Mouse (Mus musculus): ENCODE results near the gene Gpr107. TPM values are rescaled to one million over a fixed set of nuclear protein-coding genes. Genes with fewer than 3 reads are reported as not detected.

Gpr107 gene
- total and polyA plus RNA-seq, 3 experiments, result 16.4 to 18.3 TPM; not detected in 1

GRCm38 (mm10) chr2:31221582-31221981 lies 69.5 kb downstream of the Gpr107 start:
- Histone ChIP-seq H3K27me3 (ENCODE audit: control insufficient read depth in 1 of 2, insufficient read depth in 2 of 2, low read length in 2 of 2) (no peaks in the 10 kb centered on the region), H3K36me3 (ENCODE audit: control insufficient read depth in 1 of 2, insufficient read depth in 2 of 2, low read length in 2 of 2) (no peaks in the 10 kb centered on the region), H3K27ac (ENCODE audit: control insufficient read depth, low read depth, low read length) (no peak overlapping the region), H3K4me3 (ENCODE audit: control insufficient read depth in 1 of 2, insufficient read depth in 1 of 2, low read depth in 2 of 2, low read length in 2 of 2) (no peak overlapping the region), H3K4me1 (ENCODE audit: control insufficient read depth in 1 of 2, insufficient read depth in 2 of 2, low read length in 2 of 2) (no peaks in the 10 kb centered on the region), H3K9ac (ENCODE audit: control insufficient read depth, low read depth, low read length, poor library complexity, severe bottlenecking) (no peak overlapping the region), H3K79me2 (ENCODE audit: control insufficient read depth, insufficient read depth, low read length, poor library complexity) (no peaks in the 10 kb centered on the region), H3K9me3 (replicated peaks; ENCODE audit: insufficient read depth, low read length) (no peaks in the 10 kb centered on the region)
- no peak for TF ChIP-seq POLR2AphosphoS2 (IDR thresholded peaks at IDR 0.05; ENCODE audit: low read length)
- TF ChIP-seq MAZ (IDR thresholded peaks at IDR 0.05; ENCODE audit: low read depth, low read length), result no peak
- TF ChIP-seq POLR2A (IDR thresholded peaks at IDR 0.05; ENCODE audit: control insufficient read depth in 1 of 2, insufficient read depth in 1 of 2, low read depth in 1 of 2, low read length in 2 of 2, poor library complexity in 1 of 2), result no peak
- no peak for TF ChIP-seq UBTF (IDR thresholded peaks at IDR 0.05; ENCODE audit: borderline replicate concordance, insufficient read depth, low read depth, low read length)
- no peak for TF ChIP-seq MAFK (IDR thresholded peaks at IDR 0.05; ENCODE audit: borderline replicate concordance, low read depth, low read length)
- no peak for TF ChIP-seq ZKSCAN1 (IDR thresholded peaks at IDR 0.05; ENCODE audit: low read depth, low read length)
- TF ChIP-seq SMC3 (IDR thresholded peaks at IDR 0.05; ENCODE audit: low read depth, low read length), result no peak
- no peak for TF ChIP-seq NRF1 (IDR thresholded peaks at IDR 0.05; ENCODE audit: insufficient read depth, low read depth, low read length, poor library complexity, severe bottlenecking)
- no peak for TF ChIP-seq TAL1 (IDR thresholded peaks at IDR 0.05; ENCODE audit: low read length)
- TF ChIP-seq GABPA (IDR thresholded peaks at IDR 0.05; ENCODE audit: low read depth, low read length), result no peak
- no peak for TF ChIP-seq E2F4 (IDR thresholded peaks at IDR 0.05; ENCODE audit: borderline replicate concordance, low read depth, low read length)
- TF ChIP-seq ZC3H11A (IDR thresholded peaks at IDR 0.05; ENCODE audit: low read depth, low read length), result no peak
- no peak for TF ChIP-seq USF1 (IDR thresholded peaks at IDR 0.05; ENCODE audit: low read depth, low read length)
- no peak for TF ChIP-seq RCOR1 (IDR thresholded peaks at IDR 0.05; ENCODE audit: low read depth, low read length)
- no peak for TF ChIP-seq USF2 (IDR thresholded peaks at IDR 0.05; ENCODE audit: borderline replicate concordance in 1 of 2, insufficient read depth in 1 of 2, low read depth in 1 of 2, low read length in 2 of 2)
- TF ChIP-seq ZNF384 (IDR thresholded peaks at IDR 0.05; ENCODE audit: low read depth, low read length), result no peak
- no peak for DNase-seq (ENCODE audit: low read depth, low spot score)

DNA sequence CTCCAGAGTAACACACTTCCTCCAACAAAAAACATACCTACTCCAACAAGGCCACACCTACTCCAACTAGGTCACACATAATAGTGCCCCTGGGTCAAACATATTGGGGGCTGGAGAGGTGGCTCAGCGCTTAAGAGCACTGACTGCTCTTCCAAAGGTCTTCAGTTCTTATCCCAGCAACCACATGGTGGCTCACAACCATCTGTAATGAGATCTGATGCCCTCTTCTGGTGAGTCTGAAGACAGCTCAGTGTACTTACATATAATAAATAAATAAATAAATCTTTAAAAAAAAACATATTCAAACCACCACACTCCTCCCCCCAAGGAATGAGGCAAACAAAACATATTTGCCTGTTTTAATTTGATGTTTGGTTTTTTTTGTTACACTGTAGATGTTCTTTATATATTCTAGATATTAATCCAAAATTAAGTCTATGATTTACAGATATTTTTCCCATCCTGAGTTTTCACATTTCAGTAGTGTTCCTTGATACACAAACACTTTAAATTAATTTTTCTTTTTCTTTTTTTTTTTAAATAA lies 76.7 kb downstream of the Gpr107 start:
- H3K27ac ChIP-seq (ENCODE audit: control insufficient read depth, low read depth, low read length), result no peak overlapping the region
- H3K27me3 ChIP-seq (ENCODE audit: control insufficient read depth in 1 of 2, insufficient read depth in 2 of 2, low read length in 2 of 2), result no peaks in the 10 kb centered on the region; a peak in 1 of 4 replicates
- H3K9me3 ChIP-seq (replicated peaks; ENCODE audit: insufficient read depth, low read length), result no peaks in the 10 kb centered on the region
- no peaks in the 10 kb centered on the region for H3K4me1 ChIP-seq (ENCODE audit: control insufficient read depth in 1 of 2, insufficient read depth in 2 of 2, low read length in 2 of 2)
- TF ChIP-seq CTCF (IDR thresholded peaks at IDR 0.05 in 2 of 3, conservative IDR thresholded peaks at IDR 0.05 in 1 of 3; ENCODE audit: control insufficient read depth in 1 of 3, insufficient read depth in 1 of 3, low read depth in 2 of 3, low read length in 3 of 3, poor library complexity in 1 of 3, severe bottlenecking in 1 of 3) (peak in 2 of 3 experiments; percentile 25 to 42; a peak in 3 of 6 replicates), SMC3 (IDR thresholded peaks at IDR 0.05; ENCODE audit: low read depth, low read length) (peak; percentile 21; the same call in 1 of the 2 replicates), ZNF384 (IDR thresholded peaks at IDR 0.05; ENCODE audit: low read depth, low read length) (peak; percentile 52; the same call in 1 of the 2 replicates), SIN3A (IDR thresholded peaks at IDR 0.05; ENCODE audit: low read length) (no peak), POLR2A (IDR thresholded peaks at IDR 0.05; ENCODE audit: control insufficient read depth in 1 of 2, insufficient read depth in 1 of 2, low read depth in 1 of 2, low read length in 2 of 2, poor library complexity in 1 of 2) (no peak), RAD21 (IDR thresholded peaks at IDR 0.05; ENCODE audit: low read depth, low read length) (0 out of 2 replicates have a peak, but pooled peaks have one; percentile 6), GABPA (IDR thresholded peaks at IDR 0.05; ENCODE audit: low read depth, low read length) (no peak)
- H3K9ac ChIP-seq (ENCODE audit: control insufficient read depth, low read depth, low read length, poor library complexity, severe bottlenecking), result no peak overlapping the region
- DNase-seq (ENCODE audit: low read depth, low spot score), result peak; percentile 37
- H3K36me3 ChIP-seq (ENCODE audit: control insufficient read depth in 1 of 2, insufficient read depth in 2 of 2, low read length in 2 of 2), result no peaks in the 10 kb centered on the region
- no peaks in the 10 kb centered on the region for H3K79me2 ChIP-seq (ENCODE audit: control insufficient read depth, insufficient read depth, low read length, poor library complexity)
- no peak overlapping the region for H3K4me3 ChIP-seq (ENCODE audit: control insufficient read depth in 1 of 2, insufficient read depth in 1 of 2, low read depth in 2 of 2, low read length in 2 of 2)
